Mouse (Mus musculus) lung, embryonic 14.5 days (tissue): ENCODE measurements around the gene Tnfsf18. TPM values are rescaled to one million over a fixed set of nuclear protein-coding genes. Genes with fewer than 3 reads are reported as not detected.

Source experiments
- ATAC-seq: fragments of 200-750 bp; cut with Nextera tagmentation; 2 replicates; pipeline ENCODE4 v1.8.0; 2017; ENCODE audit warnings: mild to moderate bottlenecking, moderate TSS enrichment, moderate library complexity; ENCODE audit not compliant: insufficient read depth
- DNase-seq: peaks from one replicate; pipeline ENCODE4 v3.0.0-alpha.2; 2015
- H3K27ac ChIP-seq: fragments of 300-500 bp; sonication (generic); 2 replicates; pipeline ENCODE4 v1.5.1; 2014; ENCODE audit warnings: low read depth, mild to moderate bottlenecking, moderate library complexity
- H3K27me3 ChIP-seq: fragments of 300-500 bp; sonication (generic); 2 replicates; pipeline ENCODE4 v1.6.1; 2014; ENCODE audit warnings: low read length, control low read depth; ENCODE audit not compliant: insufficient read depth
- H3K36me3 ChIP-seq: fragments of 300-500 bp; sonication (generic); 2 replicates; pipeline ENCODE4 v1.6.1; 2014; ENCODE audit warnings: control low read depth; ENCODE audit not compliant: insufficient read depth
- H3K4me1 ChIP-seq: fragments of 300-500 bp; sonication (generic); 2 replicates; pipeline ENCODE4 v1.6.1; 2014; ENCODE audit warnings: antibody characterized with exemption, control low read depth; ENCODE audit not compliant: insufficient read depth
- H3K4me2 ChIP-seq: fragments of 300-500 bp; sonication (generic); 2 replicates; pipeline ENCODE4 v1.6.1; 2014; ENCODE audit warnings: mild to moderate bottlenecking
- H3K4me3 ChIP-seq: fragments of 300-500 bp; sonication (generic); 2 replicates; pipeline ENCODE4 v1.5.1; 2014; ENCODE audit warnings: low read depth, low read length
- H3K9ac ChIP-seq: fragments of 300-500 bp; sonication (generic); 2 replicates; pipeline ENCODE4 v1.6.1; 2014
- H3K9me3 ChIP-seq: fragments of 300-500 bp; sonication (generic); 2 replicates; pipeline ENCODE4 v1.6.1; 2016; ENCODE audit warnings: low read depth, low read length, control low read depth
- CTCF ChIP-seq: IDR thresholded peaks from 2 replicates; pipeline ENCODE4 v1.5.1; 2016; ENCODE audit warnings: antibody characterized with exemption, low read depth
- WGBS: fragments of 180-500 bp; shearing (Covaris S2); extraction: QIAGEN DNeasy Blood & Tissue Kit; methylation state at CpG from one replicate; pipeline ENCODE4 v1.1.7; 2014; 5-methylcytosine and 5-hydroxymethylcytosine counted together
- polyA plus RNA-seq: library from polyadenylated mRNA; unstranded; fragments of >200 nt; fragmentation: Nextera tagmentation; extraction: Ambion mirVana; gene quantifications from 2 replicates; pipeline ENCODE4 v1.2.1, GENCODE M21; 2014

Tnfsf18 gene
- polyA plus RNA-seq, 1 experiment from 2014 or later, result 0.12 TPM

GRCm38 (mm10) chr1:161482211-161482610 lies 12.2 kb upstream of the Tnfsf18 start:
- no peaks in the 10 kb centered on the region for H3K4me1 ChIP-seq
- ATAC-seq (no peak), DNase-seq (no peak)
- 73% methylated on average over 3 of the region's 3 CpGs for WGBS
- H3K27ac ChIP-seq, result no peak overlapping the region
- H3K27me3 ChIP-seq, result no peaks in the 10 kb centered on the region
- H3K9me3 ChIP-seq, result no peaks in the 10 kb centered on the region
- no peak for TF ChIP-seq CTCF
- no peak overlapping the region for H3K4me2 ChIP-seq
- H3K36me3 ChIP-seq, result no peaks in the 10 kb centered on the region
- H3K4me3 ChIP-seq, result no peak overlapping the region
- no peak overlapping the region for H3K9ac ChIP-seq

DNA sequence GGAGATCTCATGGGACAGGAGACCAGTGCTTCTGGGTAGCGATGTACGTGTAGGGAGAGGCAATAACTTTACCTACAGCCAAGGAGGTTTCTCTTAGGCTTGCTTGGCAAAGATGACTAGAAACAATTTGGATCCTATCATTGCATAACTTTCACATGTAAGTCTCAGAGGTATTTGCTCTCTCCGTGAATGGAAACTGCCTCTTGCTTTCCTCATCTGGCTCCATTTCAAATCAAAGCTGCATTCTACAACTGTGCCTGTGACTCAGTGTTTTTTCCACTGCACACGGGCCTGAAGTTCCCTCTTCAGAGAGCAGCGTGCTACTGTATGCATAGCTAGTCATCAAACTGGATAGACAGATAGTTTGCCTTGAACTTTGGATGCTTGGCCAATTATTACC lies 7.4 kb upstream of the Tnfsf18 start:
- 75% methylated on average over 5 of the region's 5 CpGs for WGBS
- ATAC-seq, result no peak

GRCm38 (mm10) chr1:161491766-161492165 lies 2.7 kb upstream of the Tnfsf18 start:
- H3K27me3 ChIP-seq, result no peaks in the 10 kb centered on the region
- no peak overlapping the region for H3K9ac ChIP-seq
- no peak for TF ChIP-seq CTCF
- no peak overlapping the region for H3K27ac ChIP-seq
- no peaks in the 10 kb centered on the region for H3K36me3 ChIP-seq
- no peaks in the 10 kb centered on the region for H3K9me3 ChIP-seq
- no peak for DNase-seq
- H3K4me3 ChIP-seq, result no peak overlapping the region
- 0 out of 2 replicates have a peak, but pooled peaks cover 6% of the 10 kb centered on the region for H3K4me1 ChIP-seq
- no peak for ATAC-seq
- H3K4me2 ChIP-seq, result no peak overlapping the region
- 79% methylated on average over 7 of the region's 7 CpGs for WGBS

More for the DNA sequence above, 7.4 kb upstream of the Tnfsf18 start:
- Histone ChIP-seq H3K36me3 (no peaks in the 10 kb centered on the region), H3K9ac (no peak overlapping the region), H3K4me2 (no peak overlapping the region), H3K4me1 (no peaks in the 10 kb centered on the region), H3K27me3 (no peaks in the 10 kb centered on the region), H3K27ac (no peak overlapping the region), H3K4me3 (no peak overlapping the region), H3K9me3 (no peaks in the 10 kb centered on the region)
- no peak for TF ChIP-seq CTCF
- DNase-seq, result no peak

GRCm38 (mm10) chr1:161496866-161497645 lies 2.6 kb downstream of the Tnfsf18 start:
- 0 out of 2 replicates have a peak, but pooled peaks cover 6% of the 10 kb centered on the region for H3K4me1 ChIP-seq
- no peaks in the 10 kb centered on the region for H3K9me3 ChIP-seq
- no peaks in the 10 kb centered on the region for H3K36me3 ChIP-seq
- no peak overlapping the region for H3K27ac ChIP-seq
- H3K9ac ChIP-seq, result no peak overlapping the region
- H3K27me3 ChIP-seq, result no peaks in the 10 kb centered on the region
- H3K4me2 ChIP-seq, result no peak overlapping the region
- TF ChIP-seq CTCF, result no peak
- no peak overlapping the region for H3K4me3 ChIP-seq
- peak; percentile 12 for DNase-seq
- WGBS, result 48% methylated on average over 7 of the region's 7 CpGs
- no peak for ATAC-seq

GRCm38 (mm10) chr1:161500114-161500810 lies 5.8 kb downstream of the Tnfsf18 start:
- no peak overlapping the region for H3K4me3 ChIP-seq
- no peaks in the 10 kb centered on the region for H3K27me3 ChIP-seq
- H3K4me1 ChIP-seq, result no peaks in the 10 kb centered on the region
- H3K27ac ChIP-seq, result no peak overlapping the region
- no peak for TF ChIP-seq CTCF
- no peak for ATAC-seq
- H3K9ac ChIP-seq, result no peak overlapping the region
- DNase-seq, result no peak
- no peak overlapping the region for H3K4me2 ChIP-seq
- no peaks in the 10 kb centered on the region for H3K9me3 ChIP-seq
- no peaks in the 10 kb centered on the region for H3K36me3 ChIP-seq
- WGBS, result 78% methylated on average over 6 of the region's 6 CpGs

DNA sequence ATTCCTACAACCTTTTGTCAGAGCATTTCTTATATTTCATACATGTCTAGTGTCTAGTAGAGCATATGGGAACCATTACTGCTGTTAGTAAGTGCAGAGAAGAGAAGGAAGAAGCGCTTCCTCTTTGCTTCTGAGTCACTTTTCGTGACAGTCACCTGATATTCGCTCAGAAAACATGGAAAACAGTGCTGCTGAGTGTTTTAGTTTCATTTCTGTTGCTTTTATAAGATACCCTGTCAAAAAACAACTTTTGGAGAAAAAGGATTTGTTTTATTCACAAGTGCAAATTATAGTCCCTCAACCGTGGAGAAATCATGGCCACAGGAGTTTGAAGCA lies 6.3 kb downstream of the Tnfsf18 start:
- Histone ChIP-seq H3K4me2 (no peak overlapping the region), H3K4me3 (no peak overlapping the region), H3K9ac (no peak overlapping the region), H3K4me1 (no peaks in the 10 kb centered on the region), H3K27me3 (no peaks in the 10 kb centered on the region), H3K9me3 (no peaks in the 10 kb centered on the region), H3K27ac (no peak overlapping the region), H3K36me3 (no peaks in the 10 kb centered on the region)
- no peak for ATAC-seq
- 81% methylated on average over 4 of the region's 4 CpGs for WGBS
- no peak for TF ChIP-seq CTCF
- no peak for DNase-seq

GRCm38 (mm10) chr1:161506317-161506716 lies 11.9 kb downstream of the Tnfsf18 start:
- H3K9ac ChIP-seq, result no peak overlapping the region
- WGBS, result 75% methylated on average over 4 of the region's 4 CpGs
- no peak for ATAC-seq

More at GRCm38 (mm10) chr1:161506317-161506716, 11.9 kb downstream of the Tnfsf18 start:
- Histone ChIP-seq H3K36me3 (no peaks in the 10 kb centered on the region), H3K4me2 (no peak overlapping the region), H3K9me3 (no peaks in the 10 kb centered on the region), H3K4me1 (no peaks in the 10 kb centered on the region; the same call in 1 of the 2 replicates), H3K4me3 (no peak overlapping the region), H3K27me3 (no peaks in the 10 kb centered on the region), H3K27ac (no peak overlapping the region)
- no peak for DNase-seq
- TF ChIP-seq CTCF, result no peak
